Mouse (Mus musculus) midbrain, embryonic 12.5 days (tissue): ENCODE measurements around the gene Opcml. TPM values are rescaled to one million over a fixed set of nuclear protein-coding genes. Genes with fewer than 3 reads are reported as not detected.

Experiments
- ATAC-seq: fragments of 200-750 bp; cut with Nextera tagmentation; 2 replicates; pipeline ENCODE4 v1.8.0; 2017; ENCODE audit warnings: low read depth, moderate TSS enrichment, moderate library complexity; ENCODE audit not compliant: low FRiP score
- H3K27ac ChIP-seq: fragments of 300-500 bp; sonication (generic); replicated peaks from 2 replicates; pipeline ENCODE4 v1.5.1; 2016; ENCODE audit warnings: mild to moderate bottlenecking
- H3K27me3 ChIP-seq: fragments of 300-500 bp; sonication (generic); 2 replicates; pipeline ENCODE4 v1.6.1; 2016; ENCODE audit warnings: mild to moderate bottlenecking
- H3K36me3 ChIP-seq: fragments of 300-500 bp; sonication (generic); 2 replicates; pipeline ENCODE4 v1.6.1; 2016
- H3K4me1 ChIP-seq: fragments of 300-500 bp; sonication (generic); 2 replicates; pipeline ENCODE4 v1.6.1; 2016
- H3K4me2 ChIP-seq: fragments of 300-500 bp; sonication (generic); replicated peaks from 2 replicates; pipeline ENCODE4 v1.6.1; 2016; ENCODE audit warnings: mild to moderate bottlenecking, moderate library complexity
- H3K4me3 ChIP-seq: fragments of 300-500 bp; sonication (generic); 2 replicates; pipeline ENCODE4 v1.5.1; 2016; ENCODE audit warnings: mild to moderate bottlenecking
- H3K9ac ChIP-seq: fragments of 300-500 bp; sonication (generic); replicated peaks from 2 replicates; pipeline ENCODE4 v1.6.1; 2016; ENCODE audit warnings: mild to moderate bottlenecking, moderate library complexity
- H3K9me3 ChIP-seq: fragments of 300-500 bp; sonication (generic); 2 replicates; pipeline ENCODE4 v1.6.1; 2016; ENCODE audit warnings: mild to moderate bottlenecking
- WGBS: fragments of 180-500 bp; shearing (Covaris S2); methylation state at CpG from one replicate; pipeline ENCODE4 v1.1.7; 2016; 5-methylcytosine and 5-hydroxymethylcytosine counted together
- polyA plus RNA-seq: library from polyadenylated mRNA; unstranded; fragments of >200 nt; fragmentation: Nextera tagmentation; extraction: Ambion mirVana; gene quantifications from 2 replicates; pipeline ENCODE4 v1.2.1, GENCODE M21; 2016

The Opcml gene
- polyA plus RNA-seq, 1 experiment from 2014 or later = 7.0 TPM

- H3K9me3 ChIP-seq = no peaks in the 10 kb centered on the region
- WGBS = 50% methylated on average over 7 of the region's 7 CpGs
- peaks cover 11% of the 10 kb centered on the region; the same call in 1 of the 2 replicates for H3K4me1 ChIP-seq
- H3K4me3 ChIP-seq = no peak overlapping the region
- ATAC-seq = peak; percentile 88
- H3K36me3 ChIP-seq = no peaks in the 10 kb centered on the region
- H3K27ac ChIP-seq = no peak overlapping the region
- no peaks in the 10 kb centered on the region for H3K27me3 ChIP-seq
- H3K9ac ChIP-seq = no peak overlapping the region
- H3K4me2 ChIP-seq = no peak overlapping the region
Measured at GRCm38 (mm10) chr9:28028788-28029393, 238.3 kb downstream of the Opcml start.

- no peak for ATAC-seq
Measured at GRCm38 (mm10) chr9:28049157-28049556, 258.6 kb downstream of the Opcml start.

DNA sequence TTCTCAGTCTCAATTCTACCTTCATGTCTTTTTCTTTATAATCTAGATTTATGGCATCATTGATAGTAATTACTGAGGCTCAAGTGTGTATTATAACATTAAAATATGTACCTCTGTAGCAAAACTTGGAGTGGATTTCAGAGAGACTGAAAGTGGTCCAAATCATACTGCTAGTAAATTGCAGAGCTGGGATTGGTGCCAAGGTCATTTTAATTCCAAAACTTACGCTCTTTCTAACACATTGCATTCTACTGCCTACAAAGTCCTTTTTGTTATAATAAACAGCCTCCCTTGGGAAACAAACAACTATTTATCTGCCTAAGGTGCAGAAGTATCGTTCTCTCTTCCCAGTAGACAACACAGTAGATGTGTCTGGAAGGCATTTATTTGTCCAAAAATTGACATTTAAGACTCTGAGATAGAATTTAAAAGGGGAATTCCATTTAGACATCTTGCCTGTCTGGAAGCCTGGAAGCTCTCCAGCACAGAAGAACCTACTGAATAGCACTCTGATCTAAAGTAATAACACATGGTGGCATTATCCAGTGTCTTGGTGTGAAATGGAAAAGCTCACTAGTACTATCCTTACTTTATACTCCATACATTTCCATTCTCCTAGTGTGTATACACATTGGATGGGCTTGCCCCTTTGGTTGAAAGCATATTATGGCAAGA lies 266.7 kb downstream of the Opcml start:
- Histone ChIP-seq H3K27ac (no peak overlapping the region), H3K36me3 (no peaks in the 10 kb centered on the region), H3K27me3 (no peaks in the 10 kb centered on the region), H3K4me1 (no peaks in the 10 kb centered on the region), H3K4me3 (no peak overlapping the region), H3K4me2 (no peak overlapping the region), H3K9me3 (no peaks in the 10 kb centered on the region), H3K9ac (no peak overlapping the region)
- no peak for ATAC-seq
- WGBS = 86% methylated on average over 2 of the region's 2 CpGs

More at GRCm38 (mm10) chr9:28049157-28049556, 258.6 kb downstream of the Opcml start:
- H3K4me1 ChIP-seq = no peaks in the 10 kb centered on the region
- H3K4me2 ChIP-seq = no peak overlapping the region
- no peaks in the 10 kb centered on the region for H3K9me3 ChIP-seq
- H3K9ac ChIP-seq = no peak overlapping the region
- no peaks in the 10 kb centered on the region for H3K36me3 ChIP-seq
- no peak overlapping the region for H3K27ac ChIP-seq
- WGBS = 94% methylated on average over 2 of the region's 2 CpGs
- H3K27me3 ChIP-seq = no peaks in the 10 kb centered on the region
- no peak overlapping the region for H3K4me3 ChIP-seq

DNA sequence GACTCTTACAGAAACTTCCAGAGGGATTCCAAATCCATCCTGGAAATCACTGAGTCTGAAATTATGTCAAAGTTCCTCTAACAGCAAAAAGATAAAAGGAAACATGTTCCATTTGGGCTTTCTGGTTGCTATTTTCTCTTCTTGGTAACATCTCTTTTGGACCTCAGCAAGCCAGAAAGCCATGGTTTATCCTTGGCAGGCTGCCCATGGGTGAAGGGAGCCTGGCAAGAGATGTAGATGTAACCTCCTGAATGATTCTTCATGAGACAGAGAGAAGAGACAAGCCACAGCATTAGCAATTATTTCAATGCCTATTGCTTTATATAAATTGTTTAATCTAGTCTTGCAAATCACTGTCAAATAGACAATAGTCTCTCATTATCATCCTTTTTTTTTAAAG lies 274.6 kb downstream of the Opcml start:
- Histone ChIP-seq H3K27ac (no peak overlapping the region), H3K9ac (no peak overlapping the region), H3K36me3 (no peaks in the 10 kb centered on the region), H3K4me3 (no peak overlapping the region), H3K4me1 (no peaks in the 10 kb centered on the region), H3K27me3 (no peaks in the 10 kb centered on the region), H3K9me3 (no peaks in the 10 kb centered on the region), H3K4me2 (no peak overlapping the region)
- no peak for ATAC-seq

GRCm38 (mm10) chr9:28080694-28081093 lies 290.1 kb downstream of the Opcml start:
- 66% methylated on average over 4 of the region's 4 CpGs for WGBS
- Histone ChIP-seq H3K9ac (no peak overlapping the region), H3K4me2 (no peak overlapping the region), H3K4me3 (no peak overlapping the region), H3K9me3 (no peaks in the 10 kb centered on the region), H3K27me3 (no peaks in the 10 kb centered on the region), H3K36me3 (no peaks in the 10 kb centered on the region), H3K27ac (no peak overlapping the region), H3K4me1 (peaks cover 8% of the 10 kb centered on the region)
- ATAC-seq = no peak

DNA sequence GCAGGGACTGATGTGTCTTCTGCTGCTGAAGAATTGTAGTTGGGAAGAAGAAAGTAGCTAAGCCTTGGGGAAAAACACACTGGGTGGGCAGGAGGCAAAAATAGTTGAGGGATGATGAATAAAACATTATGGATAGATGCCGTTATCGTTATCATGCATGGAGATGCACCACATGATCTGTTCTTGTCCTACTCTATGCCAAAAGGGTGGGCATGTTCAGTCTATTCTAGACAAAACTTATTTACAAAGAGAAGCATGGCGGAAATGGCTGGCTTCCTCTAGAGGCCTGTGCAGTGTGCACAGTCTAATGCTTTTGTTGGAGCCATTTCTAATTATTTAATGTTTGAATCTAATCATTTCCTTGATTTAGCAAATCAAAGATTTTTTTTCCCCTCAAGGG lies 293.2 kb downstream of the Opcml start:
- Histone ChIP-seq H3K4me2 (no peak overlapping the region), H3K27ac (no peak overlapping the region), H3K36me3 (no peaks in the 10 kb centered on the region), H3K27me3 (no peaks in the 10 kb centered on the region), H3K4me1 (peaks cover 8% of the 10 kb centered on the region), H3K4me3 (no peak overlapping the region), H3K9me3 (no peaks in the 10 kb centered on the region), H3K9ac (no peak overlapping the region)
- no peak for ATAC-seq
- 77% methylated on average over 3 of the region's 3 CpGs for WGBS

GRCm38 (mm10) chr9:28084273-28084726 lies 293.7 kb downstream of the Opcml start:
- ATAC-seq = peak; percentile 84
- Histone ChIP-seq H3K27me3 (no peaks in the 10 kb centered on the region), H3K4me1 (peaks cover 8% of the 10 kb centered on the region), H3K4me2 (no peak overlapping the region), H3K4me3 (no peak overlapping the region), H3K36me3 (no peaks in the 10 kb centered on the region), H3K9ac (no peak overlapping the region), H3K9me3 (no peaks in the 10 kb centered on the region), H3K27ac (peak overlapping the region; percentile 52; the same call in 1 of the 2 replicates)
- WGBS = 4% methylated on average over 2 of the region's 2 CpGs

DNA sequence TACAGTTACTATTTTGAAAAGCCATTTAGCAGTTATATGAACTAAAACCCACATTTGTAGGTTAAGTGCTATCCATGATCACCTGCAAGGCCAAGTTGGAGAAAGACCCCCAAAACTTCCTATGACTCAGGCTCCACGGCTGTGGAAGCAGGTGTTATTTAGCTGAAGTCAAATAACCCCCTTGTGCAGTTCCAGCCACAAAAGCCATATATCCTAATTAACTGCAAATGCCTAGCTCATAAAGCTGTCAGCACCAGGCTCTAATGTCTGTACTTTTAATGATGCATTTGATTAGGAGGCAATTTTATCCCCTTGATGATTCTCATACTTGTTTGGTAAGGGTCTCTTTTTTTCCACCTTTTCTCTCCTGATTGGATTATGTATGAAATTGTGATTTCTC lies 300.8 kb downstream of the Opcml start:
- H3K27ac ChIP-seq = no peak overlapping the region
- no peak overlapping the region for H3K4me3 ChIP-seq
- H3K4me1 ChIP-seq = no peaks in the 10 kb centered on the region
- H3K4me2 ChIP-seq = no peak overlapping the region
- no peak for ATAC-seq
- no peaks in the 10 kb centered on the region for H3K27me3 ChIP-seq
- no peaks in the 10 kb centered on the region for H3K36me3 ChIP-seq
- no peaks in the 10 kb centered on the region for H3K9me3 ChIP-seq
- 80% methylated on average over 1 of the region's 1 CpGs for WGBS
- H3K9ac ChIP-seq = no peak overlapping the region

DNA sequence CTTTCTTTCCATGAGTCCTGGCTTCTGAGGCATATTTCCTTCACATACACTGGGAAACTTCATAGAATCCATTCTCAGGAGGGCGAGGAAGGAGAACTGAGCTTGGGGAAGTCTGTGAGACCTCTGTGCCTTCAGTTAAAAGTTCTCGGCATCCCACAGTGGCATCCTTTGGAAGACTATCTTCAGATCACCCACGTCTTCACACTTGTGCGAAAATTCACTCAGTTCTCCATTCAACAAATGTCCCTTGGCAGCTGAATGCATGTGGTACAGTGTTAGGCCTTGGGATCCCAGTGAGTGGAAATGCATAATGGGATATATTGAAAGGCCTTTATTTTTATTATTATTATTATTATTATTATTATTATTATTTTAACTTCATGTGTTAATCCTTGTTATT lies 304.1 kb downstream of the Opcml start:
- no peak overlapping the region for H3K27ac ChIP-seq
- no peak overlapping the region for H3K4me3 ChIP-seq
- H3K36me3 ChIP-seq = no peaks in the 10 kb centered on the region
- no peaks in the 10 kb centered on the region for H3K27me3 ChIP-seq
- no peak for ATAC-seq
- 87% methylated on average over 4 of the region's 4 CpGs for WGBS
- H3K9me3 ChIP-seq = no peaks in the 10 kb centered on the region
- H3K4me2 ChIP-seq = no peak overlapping the region
- no peak overlapping the region for H3K9ac ChIP-seq
- no peaks in the 10 kb centered on the region for H3K4me1 ChIP-seq

- Histone ChIP-seq H3K27ac (no peak overlapping the region), H3K36me3 (no peaks in the 10 kb centered on the region), H3K4me1 (no peaks in the 10 kb centered on the region), H3K9me3 (no peaks in the 10 kb centered on the region), H3K9ac (no peak overlapping the region), H3K4me3 (no peak overlapping the region), H3K27me3 (no peaks in the 10 kb centered on the region), H3K4me2 (no peak overlapping the region)
- no peak for ATAC-seq
- WGBS = 99% methylated on average over 2 of the region's 2 CpGs
Measured at GRCm38 (mm10) chr9:28096204-28096603, 305.6 kb downstream of the Opcml start.

GRCm38 (mm10) chr9:28101981-28102380 lies 311.4 kb downstream of the Opcml start:
- Histone ChIP-seq H3K36me3 (no peaks in the 10 kb centered on the region), H3K4me1 (no peaks in the 10 kb centered on the region), H3K9me3 (no peaks in the 10 kb centered on the region), H3K4me2 (no peak overlapping the region), H3K27ac (no peak overlapping the region), H3K4me3 (no peak overlapping the region), H3K9ac (no peak overlapping the region), H3K27me3 (no peaks in the 10 kb centered on the region)
- no peak for ATAC-seq

- Histone ChIP-seq H3K4me2 (no peak overlapping the region), H3K9me3 (no peaks in the 10 kb centered on the region), H3K36me3 (no peaks in the 10 kb centered on the region), H3K9ac (no peak overlapping the region), H3K4me3 (no peak overlapping the region), H3K4me1 (no peaks in the 10 kb centered on the region), H3K27me3 (no peaks in the 10 kb centered on the region), H3K27ac (no peak overlapping the region)
- WGBS = 81% methylated on average over 2 of the region's 2 CpGs
- ATAC-seq = no peak
Measured at GRCm38 (mm10) chr9:28121858-28122257, 331.3 kb downstream of the Opcml start.

DNA sequence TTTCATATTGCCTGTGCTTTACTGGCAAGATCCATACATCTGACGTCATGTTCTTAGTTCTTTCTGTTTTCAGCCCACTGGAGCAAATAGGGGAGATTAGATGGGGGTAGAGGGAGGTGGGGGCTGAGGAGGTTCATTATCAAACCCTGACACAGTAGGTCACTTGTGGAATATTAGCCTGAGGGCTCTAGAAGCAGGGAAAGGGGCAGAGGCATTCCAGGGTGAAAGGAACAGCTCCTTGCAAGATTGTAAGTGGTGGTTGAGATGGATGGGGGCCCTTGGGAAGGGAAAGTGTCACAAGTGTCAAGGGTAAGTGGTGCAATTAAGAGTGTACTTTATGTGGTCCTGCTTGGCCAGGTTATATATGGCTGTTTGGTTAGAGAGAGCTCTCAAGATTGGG lies 338.2 kb downstream of the Opcml start:
- Histone ChIP-seq H3K9me3 (no peaks in the 10 kb centered on the region), H3K9ac (no peak overlapping the region), H3K4me3 (no peak overlapping the region), H3K27me3 (no peaks in the 10 kb centered on the region), H3K4me1 (no peaks in the 10 kb centered on the region), H3K4me2 (no peak overlapping the region), H3K36me3 (no peaks in the 10 kb centered on the region), H3K27ac (no peak overlapping the region)
- ATAC-seq = no peak
- 48% methylated on average over 1 of the region's 1 CpGs for WGBS
